Mouse (Mus musculus): ENCODE measurements around the gene Lzic. TPM values are rescaled to one million over a fixed set of nuclear protein-coding genes. Genes with fewer than 3 reads are reported as not detected.

The Lzic gene
- polyA plus RNA-seq, 1 experiment from 2014 or later, result 57.6 TPM

GRCm38 (mm10) chr4:149544892-149545291 is 59.9 kb downstream of the Lzic start:
- WGBS, result 91% methylated on average over 8 of the region's 8 CpGs
- no peak overlapping the region for H3K4me2 ChIP-seq (ENCODE audit: low read depth, low read length, severe bottlenecking)
- no peak overlapping the region for H3K27ac ChIP-seq (ENCODE audit: low read depth, low read length)
- no peaks in the 10 kb centered on the region for H3K27me3 ChIP-seq (ENCODE audit: control insufficient read depth, insufficient read depth, low read length)
- no peak overlapping the region for H3K4me3 ChIP-seq (ENCODE audit: low read depth, low read length)
- H3K9ac ChIP-seq (ENCODE audit: low read length), result no peak overlapping the region
- no peaks in the 10 kb centered on the region for H3K9me3 ChIP-seq (ENCODE audit: control insufficient read depth, low read length)
- no peaks in the 10 kb centered on the region for H3K36me3 ChIP-seq (ENCODE audit: control insufficient read depth, insufficient read depth, low read length)
- DNase-seq (ENCODE audit: low spot score) (no peak), ATAC-seq (replicated peaks; ENCODE audit: low FRiP score) (no peak)
- H3K4me1 ChIP-seq (replicated peaks; ENCODE audit: control insufficient read depth, insufficient read depth, low read length), result no peaks in the 10 kb centered on the region

Small RNAs within 50 kb of the gene (microRNA-seq; reads per million reads assigned to microRNA genes)
- not detected for gene Mir5616 (ENCODE audit: insufficient number of aligned reads)

Other genes with a start within 250 kb of the Lzic start
- 93.3 and 96.4 TPM in 2 replicates for gene Kif1b, start 177.5 kb upstream of the Lzic start, polyA plus RNA-seq (2014; fragmentation: Nextera tagmentation; extraction: Ambion mirVana)
- 67.0 and 70.6 TPM in 2 replicates for gene Ube4b, start 58.5 kb upstream of the Lzic start, polyA plus RNA-seq (2014; fragmentation: Nextera tagmentation; extraction: Ambion mirVana)
- not detected in 2 replicates for gene Rbp7, start 30.3 kb upstream of the Lzic start, polyA plus RNA-seq (2014; fragmentation: Nextera tagmentation; extraction: Ambion mirVana)
- 0.99 TPM in 1 of 2 replicates, not detected in the other for gene Tmem274, start 7.9 kb upstream of the Lzic start, polyA plus RNA-seq (2014; fragmentation: Nextera tagmentation; extraction: Ambion mirVana)
- 17.3 and 19.5 TPM in 2 replicates for gene Nmnat1, start within 50 bp of the Lzic start, polyA plus RNA-seq (2014; fragmentation: Nextera tagmentation; extraction: Ambion mirVana)
- gene Ctnnbip1, start 33.0 kb downstream of the Lzic start, polyA plus RNA-seq (2014; fragmentation: Nextera tagmentation; extraction: Ambion mirVana), result 71.7 and 72.1 TPM in 2 replicates
- 48.1 and 48.4 TPM in 2 replicates for gene Clstn1, start 101.2 kb downstream of the Lzic start, polyA plus RNA-seq (2014; fragmentation: Nextera tagmentation; extraction: Ambion mirVana)
- 6.3 and 7.0 TPM in 2 replicates for gene Pik3cd, start 217.3 kb downstream of the Lzic start, polyA plus RNA-seq (2014; fragmentation: Nextera tagmentation; extraction: Ambion mirVana)